Mouse (Mus musculus) E14TG2a.4 (cell line): ENCODE results near the gene Dnttip2.

Experiments used
- CTCF ChIP-seq: conservative IDR thresholded peaks from 2 replicates; pipeline ENCODE4 v1.5.1; 2014; ENCODE audit warnings: low read length
- NANOG ChIP-seq: IDR thresholded peaks from 2 replicates; pipeline ENCODE4 v1.6.1; 2014; ENCODE audit warnings: borderline replicate concordance, low read length, mixed read lengths
- POU5F1 ChIP-seq: IDR thresholded peaks from 2 replicates; pipeline ENCODE4 v1.6.1; 2014; ENCODE audit warnings: low read length, borderline replicate concordance

DNA sequence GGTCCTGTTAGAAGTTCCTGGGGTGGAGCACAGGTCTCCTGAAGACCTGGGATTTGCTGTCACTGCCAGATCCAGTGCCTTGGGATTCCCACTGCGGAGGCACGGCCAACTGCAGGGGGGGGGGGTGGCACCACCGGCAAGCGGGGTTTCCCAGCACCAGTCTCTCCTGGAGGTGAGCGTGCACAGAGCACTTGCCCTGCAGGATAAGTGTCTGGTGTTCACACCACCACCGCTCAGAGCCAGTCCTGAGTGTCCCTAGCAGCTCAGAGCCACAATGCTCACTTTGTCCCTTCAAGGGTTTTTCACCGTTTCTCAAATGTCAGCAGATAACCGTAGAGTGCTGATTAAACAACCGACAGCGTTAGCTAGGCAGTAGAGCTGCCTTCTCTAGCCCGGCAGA lies 42.4 kb downstream of the Dnttip2 start:
- TF ChIP-seq CTCF (no peak), POU5F1 (no peak), NANOG (no peak)
